Mouse (Mus musculus): ENCODE data around the gene Ano10.

Ano10 gene

GRCm38 (mm10) chr9:122244800-122245165, 49.4 kb downstream of the Ano10 start:
- DNase-seq (ENCODE audit: low spot score) = no peak

- no peak for DNase-seq (ENCODE audit: low spot score)
These were observed 50.0 kb downstream of the Ano10 start for GRCm38 (mm10) chr9:122244080-122244799.

DNA sequence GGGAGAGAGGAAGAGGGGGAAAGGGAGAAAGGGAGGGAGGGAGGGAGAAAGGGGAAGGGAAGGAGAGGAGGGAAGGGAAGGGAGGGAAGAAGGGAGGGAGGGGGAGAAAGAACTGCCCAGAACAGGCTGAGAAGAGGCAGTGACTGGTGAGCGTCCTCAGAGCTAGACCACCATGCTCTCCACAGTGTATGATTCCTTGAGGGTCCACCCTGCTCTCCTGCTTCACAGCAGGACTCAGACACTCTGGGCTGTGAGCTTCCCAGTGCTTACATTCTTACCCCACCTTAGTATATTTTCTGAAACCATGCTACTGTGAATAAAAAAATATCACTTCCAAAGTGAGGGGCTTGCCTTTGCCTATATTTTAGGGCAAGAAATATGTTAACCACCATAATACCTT, 50.9 kb downstream of the Ano10 start:
- DNase-seq (ENCODE audit: low spot score) = no peak

- DNase-seq (ENCODE audit: low spot score) = no peak
These were observed 51.4 kb downstream of the Ano10 start for GRCm38 (mm10) chr9:122242856-122243255.

GRCm38 (mm10) chr9:122241812-122242400, 52.3 kb downstream of the Ano10 start:
- no peak for DNase-seq (ENCODE audit: low spot score)

DNA sequence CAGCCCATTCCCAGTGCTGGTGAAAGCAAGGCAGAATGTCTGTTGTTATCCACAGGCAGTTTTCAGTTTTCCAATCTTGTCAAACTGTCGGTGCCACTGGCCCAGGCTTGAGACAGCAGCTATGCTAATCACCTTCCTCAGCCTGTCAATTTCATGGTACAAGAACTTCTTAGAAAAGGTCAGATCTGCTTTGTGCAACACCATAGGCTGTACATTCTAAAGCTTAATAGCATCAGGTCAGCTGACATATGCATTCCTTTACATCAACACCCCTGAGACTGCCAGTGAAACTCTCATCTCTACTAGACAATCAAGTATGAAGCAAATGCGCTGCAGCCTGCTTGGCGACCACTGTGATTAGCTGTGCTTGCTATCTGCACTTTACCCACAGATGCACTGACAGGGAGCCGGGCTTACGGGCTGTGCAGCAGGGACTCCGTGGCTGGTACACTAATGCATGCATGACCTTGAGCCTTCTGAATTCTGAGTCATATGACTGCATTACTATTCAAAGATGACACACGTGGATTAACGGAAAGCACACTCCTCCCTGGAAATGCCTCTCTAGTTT, 53.5 kb downstream of the Ano10 start:
- no peak for DNase-seq (ENCODE audit: low spot score)

DNA sequence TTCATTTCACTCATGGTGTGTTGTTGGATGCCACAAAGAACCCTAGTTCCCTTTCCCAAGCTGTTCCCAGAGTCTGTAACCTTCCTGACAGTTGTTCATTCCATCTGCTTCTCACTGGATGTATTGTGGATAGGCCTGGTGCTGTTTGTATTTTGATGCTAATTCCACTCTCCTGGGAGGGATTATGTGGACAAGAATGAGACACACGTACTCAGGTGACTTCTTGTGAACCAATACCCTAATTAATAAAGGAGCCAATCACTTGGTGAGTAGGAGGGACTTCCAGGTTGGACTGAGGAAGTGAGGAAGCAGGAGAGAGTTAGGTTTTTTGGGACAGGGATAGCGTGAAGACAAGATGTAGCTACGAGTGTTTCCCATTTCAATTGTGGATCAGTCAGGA, 59.5 kb downstream of the Ano10 start:
- no peak for DNase-seq (ENCODE audit: low spot score)

DNA sequence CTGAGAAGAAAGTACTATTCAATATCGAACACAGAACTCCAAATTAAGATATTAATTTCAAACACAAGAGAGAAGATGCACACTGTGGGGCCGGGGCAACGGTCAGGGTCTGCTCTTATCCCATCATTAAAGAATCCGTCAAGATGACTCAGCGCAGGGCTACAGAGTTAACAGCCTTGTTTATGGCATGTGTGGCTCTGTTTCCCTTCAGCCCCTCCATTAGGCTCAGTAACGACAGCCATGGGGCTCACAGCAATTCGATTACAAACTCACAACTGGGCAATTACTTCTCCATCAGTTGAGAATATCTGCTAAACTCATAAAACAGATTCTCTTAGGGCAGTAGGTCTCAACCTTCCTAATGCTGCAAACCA, 60.3 kb downstream of the Ano10 start:
- DNase-seq (ENCODE audit: low spot score) = no peak

DNA sequence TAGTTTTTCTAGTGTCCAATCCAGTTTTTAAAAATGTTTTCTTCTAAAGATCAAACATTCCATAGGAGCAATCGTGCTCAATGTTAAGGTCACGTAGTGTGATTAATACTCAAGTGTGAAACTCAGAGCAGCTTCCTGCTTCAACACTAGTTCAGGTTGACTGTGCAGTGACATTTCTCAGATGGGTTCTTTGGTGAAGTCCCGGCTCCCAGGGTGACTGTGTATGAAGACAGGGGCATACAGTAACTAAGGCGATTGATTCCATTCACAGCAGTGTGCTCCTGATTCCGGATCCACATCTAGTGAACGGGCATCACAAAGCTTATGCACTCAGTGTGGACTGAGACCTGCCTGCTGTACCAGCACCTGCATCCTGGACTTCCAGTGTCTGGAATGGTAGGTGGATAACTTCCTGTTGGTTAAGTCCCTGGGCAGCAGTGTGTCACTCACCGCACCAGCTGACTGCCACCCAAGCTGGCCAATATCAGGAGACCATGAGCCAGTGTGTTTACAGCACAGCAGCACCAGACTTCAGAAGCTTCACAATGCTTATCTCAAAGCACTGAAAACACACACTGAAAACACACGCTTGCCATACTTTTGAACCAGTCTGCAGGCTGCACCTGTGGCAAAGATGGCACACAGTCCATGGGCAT, 60.8 kb downstream of the Ano10 start:
- no peak for DNase-seq (ENCODE audit: low spot score)

DNA sequence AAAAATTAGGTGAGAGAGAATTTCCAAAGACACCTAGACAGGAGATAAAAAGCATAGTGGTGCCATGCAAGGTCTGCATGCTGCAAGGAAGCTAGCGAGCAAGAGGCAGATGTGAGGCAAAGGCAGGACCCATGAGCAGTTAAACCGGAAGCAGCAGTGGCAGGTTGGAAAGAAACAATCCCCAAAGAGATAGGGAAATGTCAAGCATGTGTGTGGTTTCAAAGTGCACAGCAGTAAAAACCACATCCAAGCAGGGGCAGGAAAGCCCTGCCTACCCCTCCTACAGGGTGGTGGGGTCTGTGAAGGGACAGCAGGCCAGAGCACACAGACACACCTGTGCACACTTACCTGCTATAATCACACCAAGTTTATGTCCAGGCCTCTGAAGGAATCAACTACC, 61.3 kb downstream of the Ano10 start:
- DNase-seq (ENCODE audit: low spot score) = no peak

GRCm38 (mm10) chr9:122230701-122231100, 63.5 kb downstream of the Ano10 start:
- no peak for DNase-seq (ENCODE audit: low spot score)

- no peak for DNase-seq (ENCODE audit: low spot score)
These were observed 67.8 kb downstream of the Ano10 start for GRCm38 (mm10) chr9:122226419-122226818.

DNA sequence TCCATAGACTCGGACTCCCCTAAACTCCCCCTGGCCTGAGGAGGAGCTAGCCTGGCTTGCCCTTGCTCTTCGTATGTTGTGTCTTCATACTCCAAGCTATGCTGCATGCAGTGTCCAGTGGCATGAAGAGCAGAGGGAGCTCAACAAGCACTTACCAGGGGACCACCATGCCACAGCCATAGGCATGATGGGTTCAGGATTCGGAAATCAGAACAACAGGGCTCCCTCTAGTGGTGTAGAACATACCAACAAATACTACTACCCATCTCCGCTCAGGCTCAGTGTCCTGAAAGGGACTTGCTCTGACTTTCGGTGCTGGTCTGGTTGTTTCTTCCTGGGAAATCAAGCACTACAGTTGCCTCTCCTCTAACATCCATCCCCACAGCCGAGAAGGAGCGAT, 68.9 kb downstream of the Ano10 start:
- DNase-seq (ENCODE audit: low spot score) = no peak

- DNase-seq (ENCODE audit: low spot score) = no peak
These were observed 71.2 kb downstream of the Ano10 start for GRCm38 (mm10) chr9:122223005-122223404.

DNA sequence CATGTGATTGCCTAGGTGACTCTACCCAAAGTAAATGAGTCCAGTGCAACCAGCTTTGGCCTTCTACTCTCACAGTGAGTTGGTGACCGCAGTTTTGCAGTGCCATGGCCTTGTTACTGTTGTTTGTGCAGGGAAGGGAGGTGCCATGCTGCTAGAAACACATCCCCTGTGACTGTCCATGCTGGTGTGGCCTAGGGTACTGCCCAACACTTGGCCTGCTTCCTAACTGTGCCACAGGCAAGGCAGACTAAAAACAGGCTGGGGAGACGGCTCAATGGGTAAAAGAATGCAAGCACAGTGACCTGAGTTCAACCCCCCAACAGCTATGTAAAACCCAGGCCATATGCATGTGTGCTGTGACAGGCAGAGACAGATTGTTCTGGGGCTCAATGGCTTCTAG, 74.3 kb downstream of the Ano10 start:
- no peak for DNase-seq (ENCODE audit: low spot score)

- DNase-seq (ENCODE audit: low spot score) = no peak
These were observed 77.2 kb downstream of the Ano10 start for GRCm38 (mm10) chr9:122216945-122217529.

DNA sequence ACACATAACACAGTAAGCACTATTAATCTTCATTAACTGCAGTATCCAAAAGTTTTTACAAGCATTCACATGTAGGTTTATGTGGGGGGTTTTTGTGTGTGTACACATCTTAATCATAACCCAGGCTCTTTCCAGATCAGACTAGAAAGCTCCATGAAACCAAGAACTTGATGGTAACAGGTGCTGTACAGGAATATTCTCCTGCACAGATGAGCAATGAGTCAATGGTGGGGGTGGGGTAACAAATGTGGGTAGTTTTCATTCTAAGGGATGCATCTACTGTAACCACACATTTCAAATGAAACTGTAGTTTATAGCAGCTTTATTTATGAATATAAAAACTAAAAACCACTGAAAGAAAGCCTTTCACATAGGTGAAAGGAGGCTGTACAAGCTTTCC, 79.1 kb downstream of the Ano10 start:
- no peak for DNase-seq (ENCODE audit: low spot score)

DNA sequence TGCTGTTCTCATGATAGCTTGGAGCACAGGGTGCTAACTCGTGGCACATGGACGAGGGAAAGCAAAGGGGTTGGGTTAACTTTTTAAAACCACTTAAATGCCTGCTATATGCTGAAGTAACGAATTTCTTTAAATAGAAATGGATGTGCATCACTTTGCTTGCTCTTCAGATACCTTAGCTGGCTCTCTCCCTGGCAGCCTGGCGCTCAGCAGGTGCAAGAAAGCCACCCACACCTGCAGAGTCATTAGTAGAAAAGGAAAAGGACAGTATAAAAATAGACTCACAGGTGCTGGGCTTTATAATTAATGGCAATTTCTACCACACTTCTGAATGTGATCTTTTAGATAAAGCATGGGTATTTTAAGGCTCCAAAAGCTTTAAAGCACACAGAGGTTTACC, 85.9 kb downstream of the Ano10 start:
- no peak for DNase-seq (ENCODE audit: low spot score)

DNA sequence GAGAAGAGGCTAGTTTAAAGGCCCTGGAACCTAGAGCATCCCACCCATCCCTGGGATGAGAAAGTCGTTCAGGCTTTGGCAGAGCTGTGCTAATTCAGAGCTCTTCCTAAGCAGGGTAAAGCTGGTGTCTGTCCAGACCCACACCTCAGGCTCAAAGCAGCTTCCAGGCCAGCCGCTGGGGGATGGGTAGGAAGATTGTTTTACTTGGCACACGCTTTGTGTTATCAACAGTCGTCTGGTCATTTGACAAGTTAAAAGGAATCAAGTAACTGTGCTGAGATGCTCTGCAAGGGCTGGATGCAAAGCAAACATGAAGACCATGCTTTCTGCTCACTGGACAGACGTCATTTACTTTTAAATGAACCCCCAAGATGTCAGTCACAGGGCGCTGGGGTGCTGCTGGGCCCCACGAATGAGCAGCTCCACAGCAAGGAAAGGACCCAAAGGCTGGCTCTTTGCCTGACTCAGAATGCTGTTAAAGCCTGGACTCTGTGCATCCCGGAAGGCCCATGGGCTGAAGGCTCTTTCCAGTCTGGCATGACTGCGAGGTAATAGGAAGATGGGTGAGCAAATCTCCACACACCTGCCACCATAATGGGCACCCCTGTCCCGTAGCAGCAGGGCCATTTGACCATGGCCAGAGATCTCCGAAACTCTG, 88.6 kb downstream of the Ano10 start:
- DNase-seq (ENCODE audit: low spot score) = peak; percentile 53

- no peak for DNase-seq (ENCODE audit: low spot score)
These were observed 89.7 kb downstream of the Ano10 start for GRCm38 (mm10) chr9:122204508-122204907.

DNA sequence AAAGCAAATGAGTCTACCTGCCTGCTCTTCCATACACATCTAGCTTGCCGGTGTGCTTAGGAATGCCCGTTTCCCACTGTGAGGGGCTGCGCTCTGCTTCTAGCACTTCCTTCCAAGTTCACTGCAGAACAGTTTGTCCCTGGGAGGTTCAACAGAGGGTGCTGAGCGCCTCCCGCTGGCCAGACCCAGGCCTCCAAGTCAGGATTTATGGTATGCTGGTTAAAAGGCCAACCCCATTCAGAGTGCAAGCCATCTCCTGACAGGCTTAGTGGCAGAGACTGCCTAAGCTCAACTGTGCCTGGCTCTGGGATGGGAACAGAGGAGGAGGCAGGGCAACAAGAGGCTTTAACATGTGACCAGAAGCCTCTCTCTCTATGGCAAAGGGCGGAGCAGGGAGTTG, 95.0 kb downstream of the Ano10 start:
- DNase-seq (ENCODE audit: low spot score) = peak; percentile 54

DNA sequence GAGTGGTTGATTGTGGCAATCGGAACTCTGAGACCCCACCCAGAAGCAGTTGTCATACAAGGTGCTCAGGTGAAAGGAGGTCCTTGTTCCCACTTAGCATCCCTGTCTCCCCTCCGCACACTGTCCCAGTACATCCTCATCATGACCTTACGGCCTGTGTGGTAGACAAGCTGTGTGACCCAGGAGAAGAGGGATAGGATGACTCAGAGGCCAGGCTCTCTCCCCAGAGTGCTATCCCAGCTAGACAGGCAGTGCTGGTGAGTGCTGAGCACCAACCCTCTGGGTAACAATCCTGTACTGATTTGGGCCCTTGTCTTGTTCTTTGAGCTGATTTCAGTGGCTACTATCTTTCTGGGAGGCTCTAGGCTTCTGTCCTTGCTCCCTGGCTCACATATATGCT, 95.6 kb downstream of the Ano10 start:
- DNase-seq (ENCODE audit: low spot score) = no peak

Measured in ovary, adult 18-20 months (tissue).